Mouse (Mus musculus) bone marrow macrophage, adult 2 months (primary cell): ENCODE measurements at regions not wholly inside any gene's neighbourhood (a gene's known extent, or its start where the extent isn't known, plus 50 kb on each side); places are given as distances from the start of the nearest gene placed in this dataset.

Experiments used
- H3K27ac ChIP-seq: 2 replicates; pipeline ENCODE4 v1.5.1; 2012; ENCODE audit warnings: low read depth, low read length; ENCODE audit not compliant: insufficient read depth
- H3K4me1 ChIP-seq: 2 replicates; pipeline ENCODE4 v1.6.1; 2012; ENCODE audit warnings: low read length; ENCODE audit not compliant: control insufficient read depth, insufficient read depth
- H3K4me3 ChIP-seq: 2 replicates; pipeline ENCODE4 v1.5.1; 2012; ENCODE audit warnings: mild to moderate bottlenecking, low read length, moderate library complexity; ENCODE audit not compliant: insufficient read depth
- CTCF ChIP-seq: IDR thresholded peaks from 2 replicates; pipeline ENCODE4 v1.5.1; 2012; ENCODE audit warnings: low read depth, mild to moderate bottlenecking, low read length, moderate library complexity
- POLR2A ChIP-seq: IDR thresholded peaks from 2 replicates; pipeline ENCODE4 v1.6.1; 2012; ENCODE audit warnings: mild to moderate bottlenecking, low read depth, low read length, borderline replicate concordance

- TF ChIP-seq POLR2A (no peak), CTCF (no peak)
- Histone ChIP-seq H3K4me1 (peaks cover 6% of the 10 kb centered on the region; the same call in 1 of the 2 replicates), H3K27ac (peak overlapping the region; percentile 45), H3K4me3 (peak overlapping the region; percentile 75)
These were observed 111.4 kb upstream of the Med14 start for GRCm38 (mm10) chrX:12873230-12873629.

GRCm38 (mm10) chrX:12866885-12867498 is 105.1 kb upstream of the Med14 start:
- peaks cover 3% of the 10 kb centered on the region; the same call in 1 of the 2 replicates for H3K4me1 ChIP-seq
- H3K27ac ChIP-seq = no peak overlapping the region
- TF ChIP-seq POLR2A = no peak
- TF ChIP-seq CTCF = no peak
- no peak overlapping the region for H3K4me3 ChIP-seq

- Histone ChIP-seq H3K4me3 (no peak overlapping the region), H3K27ac (no peak overlapping the region)
- no peak for TF ChIP-seq CTCF
- no peak for TF ChIP-seq POLR2A
These were observed 104.3 kb upstream of the Med14 start for GRCm38 (mm10) chrX:12866176-12866575.

GRCm38 (mm10) chrX:12860168-12860567 is 98.3 kb upstream of the Med14 start:
- peaks cover 11% of the 10 kb centered on the region for H3K4me1 ChIP-seq
- no peak overlapping the region for H3K4me3 ChIP-seq
- no peak overlapping the region for H3K27ac ChIP-seq
- TF ChIP-seq CTCF = 0 out of 2 replicates have a peak, but pooled peaks have one; percentile 11
- no peak for TF ChIP-seq POLR2A

More at GRCm38 (mm10) chrX:12866176-12866575, 104.3 kb upstream of the Med14 start:
- H3K4me1 ChIP-seq = peaks cover 3% of the 10 kb centered on the region; the same call in 1 of the 2 replicates

- peak overlapping the region; percentile 73; the same call in 1 of the 2 replicates for H3K27ac ChIP-seq
- TF ChIP-seq CTCF (no peak), POLR2A (no peak)
- H3K4me1 ChIP-seq = peaks cover 11% of the 10 kb centered on the region
- H3K4me3 ChIP-seq = no peak overlapping the region
These were observed 96.9 kb upstream of the Med14 start for GRCm38 (mm10) chrX:12858757-12859156.

GRCm38 (mm10) chrX:12857881-12858755 is 96.2 kb upstream of the Med14 start:
- peak overlapping the region; percentile 54 for H3K4me3 ChIP-seq
- TF ChIP-seq POLR2A = no peak
- no peak for TF ChIP-seq CTCF
- peak overlapping the region; percentile 73 for H3K27ac ChIP-seq
- H3K4me1 ChIP-seq = peaks cover 11% of the 10 kb centered on the region

- Histone ChIP-seq H3K4me3 (no peak overlapping the region), H3K27ac (no peak overlapping the region), H3K4me1 (peaks cover 11% of the 10 kb centered on the region)
- TF ChIP-seq POLR2A (no peak), CTCF (no peak)
These were observed 93.6 kb upstream of the Med14 start for GRCm38 (mm10) chrX:12855425-12855824.

- TF ChIP-seq CTCF = no peak
- Histone ChIP-seq H3K27ac (no peak overlapping the region), H3K4me3 (no peak overlapping the region), H3K4me1 (no peaks in the 10 kb centered on the region)
These were observed 89.8 kb upstream of the Med14 start for GRCm38 (mm10) chrX:12851684-12852083.

GRCm38 (mm10) chrX:12844431-12844830 is 82.6 kb upstream of the Med14 start:
- Histone ChIP-seq H3K27ac (no peak overlapping the region), H3K4me1 (peaks cover 9% of the 10 kb centered on the region), H3K4me3 (no peak overlapping the region)
- no peak for TF ChIP-seq POLR2A
- no peak for TF ChIP-seq CTCF

- no peak overlapping the region for H3K27ac ChIP-seq
- H3K4me3 ChIP-seq = no peak overlapping the region
- TF ChIP-seq POLR2A (no peak), CTCF (no peak)
- H3K4me1 ChIP-seq = peaks cover 18% of the 10 kb centered on the region
These were observed 79.1 kb upstream of the Med14 start for GRCm38 (mm10) chrX:12841021-12841325.
